Mouse (Mus musculus) activated CD4-positive, CD25-positive, alpha-beta regulatory T cell, adult 4 months (primary cell): ENCODE data around the gene 4930513O06Rik. TPM values are rescaled to one million over a fixed set of nuclear protein-coding genes. Genes with fewer than 3 reads are reported as not detected.

Source experiments
- ATAC-seq: one replicate; pipeline ENCODE4 v1.8.0; 2017
- polyA plus RNA-seq, 2 experiments: library from polyadenylated mRNA; unstranded; fragments of 100-300 nt; shearing (Covaris generic); gene quantifications; one replicate each; pipeline ENCODE4 v1.2.1; 2017

Gene 4930513O06Rik
- not detected for polyA plus RNA-seq

DNA sequence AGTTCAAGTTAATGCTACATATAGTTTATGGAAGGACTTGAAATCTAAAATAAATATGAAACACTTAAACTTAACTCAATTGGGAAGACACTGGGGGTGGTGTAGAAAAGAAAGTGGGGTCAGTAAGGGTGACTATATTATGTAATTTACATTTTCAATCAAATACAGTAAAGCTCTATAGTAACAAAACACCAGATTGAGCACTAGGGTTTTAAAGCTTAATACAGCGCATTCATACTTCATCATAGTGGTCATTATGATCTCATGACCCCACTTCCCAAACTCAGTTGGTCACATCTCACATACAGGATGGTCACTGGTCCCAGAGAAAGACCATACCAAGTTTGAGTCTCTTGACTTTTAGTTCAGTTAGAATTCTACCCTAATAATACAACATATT, at the start of gene 4930513O06Rik:
4930513O06Rik (plus strand) TSS at position 301 of the 400 bp plus-strand sequence.
- ATAC-seq: no peak

- ATAC-seq: no peak
These were observed 48.4 kb upstream of the 4930513O06Rik start for GRCm38 (mm10) chrX:139037666-139038065.

DNA sequence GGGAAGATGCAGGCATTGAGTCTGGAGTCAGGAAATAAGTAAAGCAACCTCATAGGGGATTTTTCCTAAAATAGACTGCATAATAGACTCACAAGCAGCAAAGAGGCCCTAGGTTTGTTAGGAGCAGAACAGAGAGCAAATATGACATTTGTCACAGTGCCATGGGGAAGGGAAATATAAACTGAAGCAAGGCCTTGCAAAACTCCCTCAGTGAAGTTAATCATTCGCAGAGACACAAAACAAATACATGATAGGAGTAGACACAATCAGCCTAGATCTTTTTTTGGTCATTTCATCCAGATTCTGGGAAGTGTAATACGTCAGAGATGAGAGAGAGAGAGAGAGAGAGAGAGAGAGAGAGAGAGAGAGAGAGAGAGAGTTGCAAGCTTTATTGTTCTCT, 46.7 kb upstream of the 4930513O06Rik start:
- ATAC-seq: no peak

- no peak for ATAC-seq
These were observed 44.9 kb upstream of the 4930513O06Rik start for GRCm38 (mm10) chrX:139041148-139041547.

DNA sequence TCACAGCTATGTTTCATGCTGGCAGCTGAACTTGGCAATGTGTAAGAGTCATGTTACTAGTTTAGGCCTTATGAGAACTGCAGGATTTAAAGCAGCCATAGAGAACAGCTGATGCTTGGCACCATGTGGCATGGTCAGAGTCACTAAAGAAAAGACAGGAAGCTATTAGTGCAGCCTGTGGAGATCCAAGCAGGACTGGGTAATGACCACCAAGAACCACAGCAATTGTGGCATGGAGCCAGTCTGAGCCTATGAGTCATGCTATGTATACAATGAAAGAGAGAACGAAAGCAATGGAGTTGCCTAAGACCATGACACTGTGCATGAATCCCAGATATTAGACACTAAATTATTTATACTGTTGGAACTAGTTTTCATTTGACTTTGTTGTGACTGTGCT, 34.1 kb upstream of the 4930513O06Rik start:
- no peak for ATAC-seq

- ATAC-seq: no peak
These were observed 32.9 kb upstream of the 4930513O06Rik start for GRCm38 (mm10) chrX:139053149-139053548.

- ATAC-seq: no peak
These were observed 22.0 kb upstream of the 4930513O06Rik start for GRCm38 (mm10) chrX:139064078-139064477.

GRCm38 (mm10) chrX:139078493-139078892, 7.5 kb upstream of the 4930513O06Rik start:
- ATAC-seq: no peak

DNA sequence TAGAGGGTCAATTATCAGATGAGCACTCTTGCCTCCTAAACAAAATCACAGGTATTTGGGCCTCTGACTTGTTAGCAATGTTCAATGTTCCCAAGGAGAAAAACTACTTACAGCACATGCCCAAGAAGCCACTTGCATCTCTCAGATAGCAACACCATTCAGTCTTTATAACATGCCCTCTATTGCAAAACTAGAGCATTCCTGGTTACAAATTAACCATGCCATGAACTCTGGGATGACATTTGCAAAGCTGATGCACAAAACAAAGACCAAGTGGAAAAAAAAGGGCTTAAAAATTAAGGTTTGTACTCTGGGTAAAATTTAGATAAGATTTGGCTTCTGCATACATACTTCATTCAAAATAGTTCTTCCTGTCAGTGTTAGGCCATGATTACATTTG, 966 bp upstream of the 4930513O06Rik start, which contains the start of gene Serpina7:
Serpina7 (minus strand) TSS at position 160 of the 400 bp plus-strand sequence.
- ATAC-seq: no peak

DNA sequence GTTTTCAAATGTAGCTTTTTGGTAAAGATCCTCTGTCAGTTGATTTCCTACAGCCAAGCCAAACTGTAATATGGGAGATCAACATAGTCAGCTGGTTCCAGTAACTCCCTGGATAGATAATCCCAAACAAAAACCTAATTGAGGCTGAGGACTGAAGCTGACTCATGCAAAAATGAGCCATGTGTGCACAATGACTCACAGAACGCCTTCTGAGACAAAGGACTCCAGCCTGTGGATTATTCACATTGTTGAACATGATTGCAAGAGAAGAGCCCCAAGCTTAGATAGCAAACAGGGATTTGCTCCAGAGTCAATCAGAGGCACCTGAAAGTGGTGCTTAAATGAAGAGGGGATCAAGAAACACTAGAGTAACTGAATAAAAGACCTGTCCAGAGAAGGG, 11.2 kb downstream of the 4930513O06Rik start:
- no peak for ATAC-seq

DNA sequence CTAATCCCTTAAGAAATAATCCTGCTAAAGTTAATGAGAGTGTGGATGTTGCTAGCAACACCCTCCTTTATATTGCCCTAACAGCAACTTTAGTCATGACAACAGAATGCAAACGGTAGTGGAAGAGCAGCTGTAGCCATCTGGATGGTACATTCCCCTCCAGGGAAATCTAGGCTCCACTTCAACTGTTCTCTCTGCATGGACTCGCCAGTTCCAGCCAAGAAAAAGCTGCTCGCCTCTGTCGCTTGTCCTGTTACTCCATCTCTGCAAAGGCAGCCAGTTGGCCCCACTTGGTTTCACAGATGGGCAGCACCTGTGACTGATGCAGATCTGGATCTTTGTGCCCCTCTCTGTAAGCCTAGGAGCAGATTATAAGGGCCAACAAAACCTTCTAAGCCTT, 48.0 kb downstream of the 4930513O06Rik start:
- ATAC-seq: no peak

Other genes starting within 250 kb of the 4930513O06Rik start
- not detected for gene Nrk, start 171.8 kb upstream of the 4930513O06Rik start, polyA plus RNA-seq
- gene Serpina7, start 1.0 kb upstream of the 4930513O06Rik start, polyA plus RNA-seq: not detected
- not detected for gene 4933428M09Rik, start 93.0 kb downstream of the 4930513O06Rik start, polyA plus RNA-seq
- gene Mum1l1, start 123.8 kb downstream of the 4930513O06Rik start, polyA plus RNA-seq: not detected
- not detected for gene Trap1a, start 247.4 kb downstream of the 4930513O06Rik start, polyA plus RNA-seq